Mouse (Mus musculus) kidney, embryonic 15.5 days (tissue): ENCODE measurements at regions not wholly inside any gene's neighbourhood (a gene's known extent, or its start where the extent isn't known, plus 50 kb on each side); places are given as distances from the start of the nearest gene placed in this dataset.

Source experiments
- ATAC-seq: fragments of 200-750 bp; cut with Nextera tagmentation; replicated peaks from 2 replicates; pipeline ENCODE4 v1.8.0; 2017; ENCODE audit warnings: moderate TSS enrichment; ENCODE audit not compliant: low FRiP score
- H3K27ac ChIP-seq: fragments of 300-500 bp; sonication (generic); 2 replicates; pipeline ENCODE4 v1.5.1; 2015; ENCODE audit warnings: mild to moderate bottlenecking, inconsistent platforms
- H3K27me3 ChIP-seq: fragments of 300-500 bp; sonication (generic); 2 replicates; pipeline ENCODE4 v1.6.1; 2015; ENCODE audit warnings: inconsistent platforms
- H3K36me3 ChIP-seq: fragments of 300-500 bp; sonication (generic); 2 replicates; pipeline ENCODE4 v1.6.1; 2015; ENCODE audit warnings: inconsistent platforms
- H3K4me1 ChIP-seq: fragments of 300-500 bp; sonication (generic); 2 replicates; pipeline ENCODE4 v1.6.1; 2015; ENCODE audit warnings: inconsistent platforms
- H3K4me2 ChIP-seq: fragments of 300-500 bp; sonication (generic); 2 replicates; pipeline ENCODE4 v1.6.1; 2015; ENCODE audit warnings: moderate library complexity, mild to moderate bottlenecking, inconsistent platforms
- H3K4me3 ChIP-seq: fragments of 300-500 bp; sonication (generic); replicated peaks from 2 replicates; pipeline ENCODE4 v1.5.1; 2015; ENCODE audit warnings: mild to moderate bottlenecking, inconsistent platforms
- H3K9ac ChIP-seq: fragments of 300-500 bp; sonication (generic); 2 replicates; pipeline ENCODE4 v1.6.1; 2015; ENCODE audit warnings: mild to moderate bottlenecking, inconsistent platforms
- H3K9me3 ChIP-seq: fragments of 300-500 bp; sonication (generic); replicated peaks from 2 replicates; pipeline ENCODE4 v1.6.1; 2016; ENCODE audit warnings: inconsistent platforms
- WGBS: fragments of 180-500 bp; shearing (Covaris S2); methylation state at CpG from one replicate; pipeline ENCODE4 v1.1.7; 2015; ENCODE audit warnings: mixed read lengths; 5-methylcytosine and 5-hydroxymethylcytosine counted together

- H3K4me2 ChIP-seq = no peak overlapping the region
- no peaks in the 10 kb centered on the region for H3K36me3 ChIP-seq
- no peaks in the 10 kb centered on the region for H3K27me3 ChIP-seq
- peak overlapping the region; percentile 43 for H3K27ac ChIP-seq
- no peaks in the 10 kb centered on the region for H3K9me3 ChIP-seq
- peaks cover 30% of the 10 kb centered on the region for H3K4me1 ChIP-seq
- H3K4me3 ChIP-seq = no peak overlapping the region
- no peak overlapping the region for H3K9ac ChIP-seq
- peak; percentile 63 for ATAC-seq
- WGBS = 16% methylated on average over 12 of the region's 13 CpGs
Observed at GRCm38 (mm10) chr12:27139683-27140334, 202.6 kb downstream of the Sox11 start.

- Histone ChIP-seq H3K4me2 (no peak overlapping the region), H3K27ac (peak overlapping the region; percentile 34), H3K9ac (no peak overlapping the region), H3K4me3 (no peak overlapping the region), H3K27me3 (no peaks in the 10 kb centered on the region), H3K36me3 (no peaks in the 10 kb centered on the region), H3K4me1 (peaks cover 32% of the 10 kb centered on the region), H3K9me3 (no peaks in the 10 kb centered on the region)
- 74% methylated on average over 13 of the region's 13 CpGs for WGBS
- no peak; the same call in 1 of the 2 replicates for ATAC-seq
Observed at GRCm38 (mm10) chr12:27138663-27139633, 203.4 kb downstream of the Sox11 start.

- H3K4me1 ChIP-seq = peaks cover 23% of the 10 kb centered on the region
- H3K9ac ChIP-seq = no peak overlapping the region
- peak overlapping the region; percentile 30; the same call in 1 of the 2 replicates for H3K4me2 ChIP-seq
- H3K27ac ChIP-seq = peak overlapping the region; percentile 41
- no peaks in the 10 kb centered on the region for H3K9me3 ChIP-seq
- 46% methylated on average over 10 of the region's 10 CpGs for WGBS
- H3K36me3 ChIP-seq = no peaks in the 10 kb centered on the region
- no peak overlapping the region for H3K4me3 ChIP-seq
- no peak; the same call in 1 of the 2 replicates for ATAC-seq
- no peaks in the 10 kb centered on the region for H3K27me3 ChIP-seq
Observed at GRCm38 (mm10) chr12:27135997-27136559, 206.3 kb downstream of the Sox11 start.

GRCm38 (mm10) chr12:27130544-27130943, 211.8 kb downstream of the Sox11 start:
- Histone ChIP-seq H3K4me1 (0 out of 2 replicates have a peak, but pooled peaks cover 2% of the 10 kb centered on the region), H3K27ac (no peak overlapping the region), H3K4me2 (no peak overlapping the region), H3K36me3 (no peaks in the 10 kb centered on the region), H3K9ac (no peak overlapping the region), H3K9me3 (no peaks in the 10 kb centered on the region), H3K27me3 (no peaks in the 10 kb centered on the region), H3K4me3 (no peak overlapping the region)
- ATAC-seq = no peak
- 88% methylated on average over 1 of the region's 1 CpGs for WGBS

- Histone ChIP-seq H3K27me3 (no peaks in the 10 kb centered on the region), H3K4me2 (no peak overlapping the region), H3K4me3 (no peak overlapping the region), H3K4me1 (no peaks in the 10 kb centered on the region), H3K36me3 (no peaks in the 10 kb centered on the region), H3K27ac (no peak overlapping the region), H3K9ac (no peak overlapping the region), H3K9me3 (no peaks in the 10 kb centered on the region)
- 60% methylated on average over 10 of the region's 10 CpGs for WGBS
- no peak for ATAC-seq
Observed at GRCm38 (mm10) chr12:27127054-27127605, 215.2 kb downstream of the Sox11 start.

GRCm38 (mm10) chr12:27118581-27118980, 223.8 kb downstream of the Sox11 start:
- Histone ChIP-seq H3K36me3 (no peaks in the 10 kb centered on the region), H3K27ac (no peak overlapping the region), H3K9me3 (no peaks in the 10 kb centered on the region), H3K9ac (no peak overlapping the region), H3K4me2 (no peak overlapping the region), H3K4me3 (no peak overlapping the region), H3K27me3 (no peaks in the 10 kb centered on the region), H3K4me1 (no peaks in the 10 kb centered on the region)
- 87% methylated on average over 6 of the region's 6 CpGs for WGBS
- no peak for ATAC-seq

GRCm38 (mm10) chr12:27115392-27115791, 227.0 kb downstream of the Sox11 start:
- no peak for ATAC-seq
- 89% methylated on average over 6 of the region's 6 CpGs for WGBS
- H3K4me3 ChIP-seq = no peak overlapping the region

GRCm38 (mm10) chr12:27104925-27105571, 237.3 kb downstream of the Sox11 start:
- Histone ChIP-seq H3K36me3 (no peaks in the 10 kb centered on the region), H3K27ac (no peak overlapping the region), H3K27me3 (no peaks in the 10 kb centered on the region), H3K4me2 (no peak overlapping the region), H3K4me3 (no peak overlapping the region), H3K9ac (no peak overlapping the region), H3K4me1 (no peaks in the 10 kb centered on the region), H3K9me3 (no peaks in the 10 kb centered on the region)
- ATAC-seq = no peak
- 72% methylated on average over 9 of the region's 9 CpGs for WGBS

More at GRCm38 (mm10) chr12:27115392-27115791, 227.0 kb downstream of the Sox11 start:
- no peaks in the 10 kb centered on the region for H3K36me3 ChIP-seq
- no peak overlapping the region for H3K27ac ChIP-seq
- no peaks in the 10 kb centered on the region for H3K4me1 ChIP-seq
- no peaks in the 10 kb centered on the region for H3K27me3 ChIP-seq
- H3K9me3 ChIP-seq = no peaks in the 10 kb centered on the region
- no peak overlapping the region for H3K9ac ChIP-seq
- H3K4me2 ChIP-seq = no peak overlapping the region

GRCm38 (mm10) chr12:27102996-27103395, 239.4 kb downstream of the Sox11 start:
- Histone ChIP-seq H3K4me1 (no peaks in the 10 kb centered on the region), H3K4me3 (no peak overlapping the region), H3K36me3 (no peaks in the 10 kb centered on the region), H3K9me3 (no peaks in the 10 kb centered on the region), H3K9ac (no peak overlapping the region), H3K4me2 (no peak overlapping the region), H3K27ac (no peak overlapping the region), H3K27me3 (no peaks in the 10 kb centered on the region)
- WGBS = 90% methylated on average over 2 of the region's 2 CpGs
- ATAC-seq = no peak

- Histone ChIP-seq H3K4me3 (no peak overlapping the region), H3K27me3 (no peaks in the 10 kb centered on the region), H3K9me3 (no peaks in the 10 kb centered on the region; the same call in 1 of the 2 replicates), H3K9ac (no peak overlapping the region), H3K4me2 (no peak overlapping the region), H3K4me1 (no peaks in the 10 kb centered on the region), H3K27ac (no peak overlapping the region), H3K36me3 (no peaks in the 10 kb centered on the region)
- no peak for ATAC-seq
- WGBS = 78% methylated on average over 1 of the region's 1 CpGs
Observed at GRCm38 (mm10) chr12:27089206-27089605, 253.2 kb downstream of the Sox11 start.

GRCm38 (mm10) chr12:27085890-27086289, 256.5 kb downstream of the Sox11 start:
- H3K27ac ChIP-seq = no peak overlapping the region
- H3K36me3 ChIP-seq = no peaks in the 10 kb centered on the region
- no peak overlapping the region for H3K4me3 ChIP-seq
- ATAC-seq = no peak
- no peaks in the 10 kb centered on the region for H3K9me3 ChIP-seq
- no peak overlapping the region for H3K9ac ChIP-seq
- no peak overlapping the region for H3K4me2 ChIP-seq
- 67% methylated on average over 2 of the region's 2 CpGs for WGBS
- no peaks in the 10 kb centered on the region for H3K27me3 ChIP-seq
- H3K4me1 ChIP-seq = peaks cover 17% of the 10 kb centered on the region
